In the genomic region with DNA sequence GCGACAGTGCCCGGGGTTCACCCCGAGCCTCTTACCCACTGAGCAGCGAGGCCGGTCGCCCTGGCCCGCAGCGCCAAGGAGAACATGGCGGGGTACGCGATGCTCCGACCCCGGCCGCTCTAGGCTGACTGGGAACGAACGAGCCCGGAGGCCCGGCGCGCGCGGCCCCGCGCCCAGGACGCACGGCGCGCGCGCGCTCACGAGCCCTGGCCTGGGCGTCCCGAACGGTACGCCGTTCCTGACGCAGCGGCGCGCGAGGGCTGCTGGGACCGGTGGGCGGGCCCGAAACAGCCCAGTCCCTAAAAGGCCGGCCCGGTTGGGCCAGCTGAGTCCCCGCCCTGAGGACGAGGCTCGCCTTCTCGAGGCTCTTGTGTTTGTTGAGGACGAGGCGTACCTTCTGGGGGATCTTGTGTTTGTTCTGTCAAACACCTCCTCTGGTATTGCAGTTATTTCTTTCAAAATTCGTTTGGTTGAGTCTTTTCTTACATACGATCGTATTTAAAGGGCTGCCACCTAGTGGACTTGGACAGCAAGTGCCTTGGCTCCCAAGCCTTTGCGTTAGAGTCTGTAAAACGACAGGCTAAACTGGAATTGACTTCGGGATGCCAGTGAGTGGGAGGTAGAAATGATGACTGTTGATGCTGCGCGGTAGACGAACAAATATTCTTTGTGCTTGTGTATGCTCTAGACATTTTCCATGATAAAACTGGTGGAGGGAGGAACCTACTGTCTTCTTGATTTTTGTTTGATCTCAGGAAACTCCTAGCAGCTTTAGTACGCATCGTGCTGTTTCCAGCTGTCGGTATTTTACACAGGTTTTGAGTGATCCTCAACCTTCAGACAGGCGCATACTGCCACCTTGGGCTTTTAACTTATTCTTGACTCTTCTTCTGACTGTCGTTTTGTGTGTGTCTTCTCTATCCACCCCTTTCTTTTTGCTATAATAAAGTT, we compare ENCODE assay signal across 8 mouse cellular contexts. TPM values are rescaled to one million over a fixed set of nuclear protein-coding genes. Genes with fewer than 3 reads are reported as not detected.
A peak's percentile ranks its signal among the peaks of the same experiment; 100 is the strongest.
DNase-seq lines count a peak whose midpoint lies in the region; ATAC-seq and TF ChIP-seq lines count a peak whose summit lies in the region.

Ndufv2 (minus strand) TSS at position 180 of the 951 bp plus-strand sequence.

- H3K27me3 ChIP-seq in cerebellum, adult 2 months (ENCODE audit: control insufficient read depth, insufficient read depth, low read length) = no peaks in the 10 kb centered on the region
- no peaks in the 10 kb centered on the region for H3K27me3 ChIP-seq in lung, embryonic 16.5 days (ENCODE audit: control insufficient read depth, insufficient read depth, low read depth, low read length)

- peak; percentile 96 to 97 for ATAC-seq in hematopoietic stem cell, adult 5-6 weeks (replicated peaks in 1 of 2; ENCODE audit: insufficient read depth in 1 of 2, low FRiP score in 2 of 2, low TSS enrichment in 1 of 2, low read depth in 1 of 2, poor library complexity in 2 of 2, severe bottlenecking in 2 of 2)
- peak; percentile 100 for ATAC-seq in lung, embryonic 16.5 days (ENCODE audit: low read depth)

- peak within 1 kb of the TSS; percentile 90 for H3K4me3 ChIP-seq in cerebellum, adult 2 months (replicated peaks; ENCODE audit: insufficient read depth, low read depth, low read length)
- peak within 1 kb of the TSS; percentile 95 for H3K4me3 ChIP-seq in lung, embryonic 16.5 days (ENCODE audit: low read length)

- H3K9ac ChIP-seq in lung, embryonic 16.5 days (ENCODE audit: low read length) = peak within 1 kb of the TSS; percentile 95

- peak; percentile 71 for TF ChIP-seq CTCF in cerebellum, adult 2 months (IDR thresholded peaks at IDR 0.05; ENCODE audit: borderline replicate concordance, insufficient read depth, low read depth, low read length)

- H3K4me2 ChIP-seq in lung, embryonic 16.5 days (ENCODE audit: low read depth, low read length) = peak within 1 kb of the TSS; percentile 95

- under 1% methylated on average over 66 of the region's 67 CpGs for WGBS in cerebellum, adult 2 months
- under 1% methylated on average over 54 of the region's 67 CpGs for WGBS in lung, embryonic 16.5 days

- no peaks in the 10 kb centered on the region for H3K36me3 ChIP-seq in lung, embryonic 16.5 days (ENCODE audit: control insufficient read depth, insufficient read depth, low read length)

- TF ChIP-seq POLR2A in cerebellum, adult 2 months (IDR thresholded peaks at IDR 0.05; ENCODE audit: borderline replicate concordance, insufficient read depth, low read length) = peak; percentile 92

- H3K4me1 ChIP-seq in cerebellum, adult 2 months (ENCODE audit: control insufficient read depth, insufficient read depth, low read length) = no peaks in the 10 kb centered on the region; the same call in 1 of the 2 replicates
- peaks cover 11% of the 10 kb centered on the region for H3K4me1 ChIP-seq in lung, embryonic 16.5 days (replicated peaks; ENCODE audit: control insufficient read depth, insufficient read depth, low read length)

- H3K27ac ChIP-seq in cerebellum, adult 2 months (ENCODE audit: insufficient read depth, low read length) = peak within 1 kb of the TSS; percentile 99
- peak within 1 kb of the TSS; percentile 95 for H3K27ac ChIP-seq in lung, embryonic 16.5 days (ENCODE audit: low read length)

- DNase-seq in MEL-GATA-1-ER (ENCODE audit: extremely low read depth, low read depth) = peak; percentile 83
- DNase-seq in cerebellum, adult 2 months = peak; percentile 91 to 94
- DNase-seq in forelimb bud, embryonic 11.5 days (ENCODE audit: low read depth, low spot score) = peak; percentile 96
- peak; percentile 90 for DNase-seq in layer of hippocampus, adult 9-10 months (ENCODE audit: low spot score)
- DNase-seq in ovary, postnatal 36 days (ENCODE audit: low spot score) = peak; percentile 93
- DNase-seq in thymus, postnatal 25 days = peak; percentile 89

- no peaks in the 10 kb centered on the region for H3K9me3 ChIP-seq in lung, embryonic 16.5 days (ENCODE audit: control insufficient read depth, low read length)

RNA-seq across cellular contexts. Expression of gene Ndufv2, which starts in this region (rescaled TPM):
- 241 and 269 TPM in 2 replicates for polyA plus RNA-seq in cerebellum, adult 2 months (2012; rRNA removed)
- 196 and 200 TPM in 2 replicates for total RNA-seq in hematopoietic stem cell, adult 5-6 weeks (2017)
- polyA plus RNA-seq in lung, embryonic 16.5 days (2015; fragmentation: Nextera tagmentation; extraction: Ambion mirVana) = 298 and 312 TPM in 2 replicates

Comparison
In these comparisons a context has a peak if more than half of its experiments do, and no peak if none do; other contexts are left out.
1. Peak in every context shown above with its lines: DNase-seq, ATAC-seq, H3K4me3 ChIP-seq and H3K27ac ChIP-seq.